Mouse (Mus musculus) c-Kit-negative CD71-positive TER-119-positive erythroid progenitor cells, embryonic 14.5 days (primary cell): ENCODE measurements around the gene Tmem216.

Source experiments
- DNase-seq: peaks from one replicate; pipeline ENCODE4 v3.0.0-alpha.2; 2013; ENCODE audit warnings: low read depth, low spot score

The Tmem216 gene

GRCm38 (mm10) chr19:10495670-10496069 lies 60.4 kb downstream of the Tmem216 start:
- no peak for DNase-seq

GRCm38 (mm10) chr19:10486264-10486738 lies 69.7 kb downstream of the Tmem216 start:
- peak; percentile 36 for DNase-seq
